Mouse (Mus musculus) left cerebral cortex, adult 8-10 months (tissue): ENCODE measurements at regions not wholly inside any gene's neighbourhood (a gene's known extent, or its start where the extent isn't known, plus 50 kb on each side); places are given as distances from the start of the nearest gene placed in this dataset.
A peak's percentile ranks its signal among the peaks of the same experiment; 100 is the strongest.
"Not testable (repeated sequence)": the region's sequence is repeated elsewhere in the genome, so short reads cannot be mapped to it uniquely, and the experiment has no call there.

ENCODE experiments used
- DNase-seq, 2 experiments: peaks; one replicate each; pipeline ENCODE4 v3.0.0; 2022; ENCODE audit warnings: low spot score in 2 of 2

GRCm38 (mm10) chr4:69443956-69444355 is 489.8 kb upstream of the Brinp1 start:
- no peak for DNase-seq

GRCm38 (mm10) chr4:69435390-69435789 is 481.2 kb upstream of the Brinp1 start:
- no peak for DNase-seq

GRCm38 (mm10) chr4:69410411-69410810 is 456.2 kb upstream of the Brinp1 start:
- DNase-seq = not testable (repeated sequence)

GRCm38 (mm10) chr4:69395451-69395850 is 441.3 kb upstream of the Brinp1 start:
- DNase-seq = no peak

GRCm38 (mm10) chr4:69383318-69383717 is 429.1 kb upstream of the Brinp1 start:
- DNase-seq = peak in 1 of 2 experiments; percentile 31

- DNase-seq = no peak
These were observed 392.8 kb upstream of the Brinp1 start for GRCm38 (mm10) chr4:69346979-69347465.

- no peak for DNase-seq
These were observed 373.4 kb upstream of the Brinp1 start for GRCm38 (mm10) chr4:69327606-69328005.
